Mouse (Mus musculus): ENCODE measurements around the gene Rasgef1b. TPM values are rescaled to one million over a fixed set of nuclear protein-coding genes. Genes with fewer than 3 reads are reported as not detected.

The Rasgef1b gene
- polyA plus RNA-seq, 1 experiment from 2014 or later, result 66.1 TPM

- Histone ChIP-seq H3K27me3 (no peaks in the 10 kb centered on the region), H3K4me3 (no peak overlapping the region), H3K36me3 (no peaks in the 10 kb centered on the region), H3K4me1 (replicated peaks) (peaks cover 8% of the 10 kb centered on the region), H3K9me3 (no peaks in the 10 kb centered on the region), H3K27ac (replicated peaks) (no peak overlapping the region), H3K9ac (no peak overlapping the region), H3K4me2 (no peak overlapping the region)
- 52% methylated on average over 8 of the region's 8 CpGs for WGBS
- no peak for ATAC-seq (ENCODE audit: low read depth)
Observed at GRCm38 (mm10) chr5:99174608-99175385, 554.1 kb downstream of the Rasgef1b start.

GRCm38 (mm10) chr5:99169836-99170235 lies 559.0 kb downstream of the Rasgef1b start:
- no peaks in the 10 kb centered on the region for H3K27me3 ChIP-seq
- H3K9me3 ChIP-seq, result no peaks in the 10 kb centered on the region
- ATAC-seq (ENCODE audit: low read depth), result no peak
- H3K36me3 ChIP-seq, result no peaks in the 10 kb centered on the region
- H3K4me3 ChIP-seq, result no peak overlapping the region
- no peak overlapping the region for H3K9ac ChIP-seq
- no peak overlapping the region for H3K4me2 ChIP-seq
- no peak overlapping the region for H3K27ac ChIP-seq (replicated peaks)
- WGBS, result 77% methylated on average over 4 of the region's 4 CpGs
- H3K4me1 ChIP-seq (replicated peaks), result peaks cover 11% of the 10 kb centered on the region

GRCm38 (mm10) chr5:99167767-99168166 lies 561.1 kb downstream of the Rasgef1b start:
- ATAC-seq (ENCODE audit: low read depth), result no peak
- Histone ChIP-seq H3K4me3 (no peak overlapping the region), H3K27ac (replicated peaks) (no peak overlapping the region), H3K27me3 (no peaks in the 10 kb centered on the region), H3K36me3 (no peaks in the 10 kb centered on the region), H3K4me2 (no peak overlapping the region), H3K4me1 (replicated peaks) (peaks cover 8% of the 10 kb centered on the region), H3K9me3 (no peaks in the 10 kb centered on the region), H3K9ac (no peak overlapping the region)
- 94% methylated on average over 5 of the region's 5 CpGs for WGBS

Other genes with a start within 250 kb of the Rasgef1b start
- 0.40 and 0.69 TPM in 2 replicates for gene Vamp9, start 177.2 kb upstream of the Rasgef1b start, polyA plus RNA-seq (2015; fragmentation: Nextera tagmentation; extraction: Ambion mirVana)
- gene Hnrnpd, start 249.9 kb upstream of the Rasgef1b start, polyA plus RNA-seq (2015; fragmentation: Nextera tagmentation; extraction: Ambion mirVana), result 202 and 252 TPM in 2 replicates
- gene 4930524J08Rik, start 250.0 kb upstream of the Rasgef1b start, polyA plus RNA-seq (2015; fragmentation: Nextera tagmentation; extraction: Ambion mirVana), result 3.5 TPM in 2 replicates